Mouse (Mus musculus) gastrocnemius, adult 8-10 months (tissue): ENCODE measurements around the gene Eif3d. TPM values are rescaled to one million over a fixed set of nuclear protein-coding genes. Genes with fewer than 3 reads are reported as not detected.

Experiments
- DNase-seq, 2 experiments: peaks; one replicate each; pipeline ENCODE4 v3.0.0; 2022; ENCODE audit warnings: low spot score in 2 of 2
- total RNA-seq, 4 experiments: library from RNA; stranded (reverse); gene quantifications; 2 replicates each; pipeline ENCODE4 v1.2.4; 2022

Gene Eif3d
- total RNA-seq, 4 experiments from 2014 or later = 51.7 to 65.7 (median 53.8) TPM

- no peak for DNase-seq
Measured at GRCm38 (mm10) chr15:77920511-77921462, 49.8 kb downstream of the Eif3d start.

DNA sequence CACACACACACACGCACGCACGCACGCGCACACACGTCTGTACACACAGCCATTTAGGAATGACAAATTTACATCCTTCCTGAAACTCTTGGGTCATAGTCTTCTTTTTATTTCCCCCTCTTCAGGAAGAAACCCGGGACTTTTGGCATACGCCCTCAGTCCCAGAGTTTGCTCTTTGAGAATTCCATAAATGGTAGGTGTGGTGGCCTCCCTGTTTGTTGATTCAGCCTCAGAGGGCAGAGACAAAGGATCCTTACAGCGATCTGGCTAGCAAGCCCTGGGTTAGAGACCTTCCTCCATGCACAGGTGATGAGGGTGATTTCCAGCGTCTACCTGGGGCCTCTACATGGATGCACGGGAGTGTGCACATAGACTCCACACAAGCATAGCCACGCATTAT lies 51.2 kb downstream of the Eif3d start:
- DNase-seq = no peak

- DNase-seq = peak; percentile 87 to 88
Measured at GRCm38 (mm10) chr15:77916851-77917544, 53.6 kb downstream of the Eif3d start.

GRCm38 (mm10) chr15:77915287-77915686 lies 55.3 kb downstream of the Eif3d start:
- DNase-seq = no peak

DNA sequence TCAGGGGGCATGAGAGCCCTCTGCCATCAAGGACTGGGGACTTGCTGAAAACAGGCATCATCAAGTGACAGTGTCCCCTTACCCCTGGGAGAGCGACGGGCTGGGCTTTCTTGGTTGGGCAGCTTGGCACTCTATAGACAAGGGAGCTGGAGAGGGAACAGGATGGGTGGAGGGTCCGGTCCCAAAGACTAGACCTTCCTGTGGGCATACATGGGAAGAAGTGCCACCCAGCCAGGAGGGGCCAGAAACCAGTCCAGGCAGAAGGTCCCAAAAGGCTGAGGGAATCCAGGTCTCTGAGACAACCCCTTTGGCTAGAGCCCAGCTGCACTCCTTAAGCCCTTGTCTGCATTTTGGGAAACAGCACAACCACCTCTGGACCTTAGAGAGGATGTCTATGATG lies 56.1 kb downstream of the Eif3d start:
- no peak for DNase-seq

GRCm38 (mm10) chr15:77913054-77913453 lies 57.6 kb downstream of the Eif3d start:
- DNase-seq = peak in 1 of 2 experiments; percentile 35

DNA sequence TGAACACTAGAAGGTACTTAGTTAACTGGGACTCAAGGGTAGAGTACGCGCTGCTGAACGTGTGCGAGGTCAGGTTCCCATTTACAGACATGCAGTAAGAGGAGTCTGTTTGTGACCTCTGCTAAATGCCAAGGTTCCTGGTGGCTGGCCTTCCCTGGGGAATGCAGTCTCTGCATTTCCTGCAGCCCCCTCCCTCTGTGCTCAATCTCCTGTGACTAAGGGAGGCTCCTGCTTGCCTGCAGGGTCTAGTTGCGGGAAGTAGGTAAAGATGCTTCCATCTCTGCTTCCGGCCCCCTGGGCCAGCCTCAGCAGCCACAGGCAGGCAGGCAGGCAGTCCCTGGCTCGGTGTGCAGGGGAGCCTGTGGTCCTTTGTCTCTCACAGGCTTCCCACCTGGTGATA lies 58.0 kb downstream of the Eif3d start:
- no peak for DNase-seq

- DNase-seq = no peak
Measured at GRCm38 (mm10) chr15:77912048-77912447, 58.6 kb downstream of the Eif3d start.

DNA sequence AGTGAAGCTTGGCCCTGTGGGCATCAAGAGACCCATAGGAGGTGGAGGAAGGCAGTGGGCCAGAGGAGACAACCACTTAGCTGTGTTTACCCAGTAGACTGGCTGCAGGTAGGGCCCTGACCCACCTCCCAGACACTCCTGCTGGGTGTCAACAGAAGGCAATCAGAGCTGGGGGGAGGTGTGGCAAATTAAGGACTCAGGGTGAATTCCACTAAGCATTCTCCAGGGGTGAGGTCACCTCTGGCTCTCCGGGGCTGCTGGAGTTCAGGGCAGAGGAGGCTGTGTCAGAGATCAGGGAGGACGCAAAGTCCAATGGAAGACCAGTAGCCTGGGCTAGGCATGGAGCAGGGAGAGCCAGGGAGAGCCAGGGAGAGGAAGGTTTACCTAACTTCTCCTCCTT lies 59.5 kb downstream of the Eif3d start:
- no peak for DNase-seq

Other genes starting within 250 kb of the Eif3d start
- not detected for gene Apol9b, start 241.8 kb downstream of the Eif3d start, total RNA-seq
- under 1 TPM in 2 of 4 experiments, not detected in 2; 0.63 to 0.86 TPM for gene Apol8, start 213.8 kb downstream of the Eif3d start, total RNA-seq
- gene Myh9, start 128.6 kb downstream of the Eif3d start, total RNA-seq = 10 to 100 TPM; 33.4 to 51.3 (median 39.4) TPM
- 100 to 1,000 TPM; 189 to 214 (median 212) TPM for gene Txn2, start 41.8 kb downstream of the Eif3d start, total RNA-seq
- gene Foxred2, start 14.1 kb downstream of the Eif3d start, total RNA-seq = under 1 TPM; 0.17 to 0.61 (median 0.31) TPM
- gene Cacng2, start 149.2 kb upstream of the Eif3d start, total RNA-seq = not detected
- gene Ift27, start 203.3 kb upstream of the Eif3d start, total RNA-seq = 10 to 100 TPM in 3 of 4 experiments, 1 to 10 TPM in 1; 9.0 to 16.1 (median 12.5) TPM
- over 10,000 TPM; 12,380 to 17,080 (median 15,669) TPM for gene Pvalb, start 235.6 kb upstream of the Eif3d start, total RNA-seq